Mouse (Mus musculus): ENCODE data around the gene Dazap2. TPM values are rescaled to one million over a fixed set of nuclear protein-coding genes. Genes with fewer than 3 reads are reported as not detected.
A peak's percentile ranks its signal among the peaks of the same experiment; 100 is the strongest.

Dazap2 gene
- polyA plus RNA-seq, 1 experiment = 154 TPM

GRCm38 (mm10) chr15:100667871-100668545 lies 52.9 kb downstream of the Dazap2 start:
- H3K27me3 ChIP-seq (ENCODE audit: control insufficient read depth, insufficient read depth, insufficient read length) = peaks cover 29% of the 10 kb centered on the region
- no peaks in the 10 kb centered on the region for H3K79me2 ChIP-seq (ENCODE audit: control insufficient read depth, insufficient read depth)
- no peaks in the 10 kb centered on the region for H3K36me3 ChIP-seq (ENCODE audit: control insufficient read depth, insufficient read depth)
- no peak overlapping the region for H3K4me2 ChIP-seq (ENCODE audit: low read depth)
- no peak overlapping the region for H3K4me3 ChIP-seq
- H3ac ChIP-seq (ENCODE audit: control insufficient read depth, insufficient read length) = no peak overlapping the region
- TF ChIP-seq MYOD1 (IDR thresholded peaks at IDR 0.05; ENCODE audit: control insufficient read depth in 1 of 3, insufficient read length in 2 of 3, low read depth in 2 of 3) (no peak), SRF (IDR thresholded peaks at IDR 0.05; ENCODE audit: control insufficient read depth, insufficient read length, low read depth) (no peak), POLR2AphosphoS2 (IDR thresholded peaks at IDR 0.05; ENCODE audit: insufficient read length, low read depth) (no peak), MYOG (IDR thresholded peaks at IDR 0.05; ENCODE audit: control insufficient read depth in 1 of 3, insufficient read depth in 1 of 3, insufficient read length in 2 of 3, low read depth in 2 of 3) (no peak), CEBPB (IDR thresholded peaks at IDR 0.05; ENCODE audit: insufficient read depth, poor library complexity, severe bottlenecking) (no peak), E2F4 (IDR thresholded peaks at IDR 0.05; ENCODE audit: insufficient read depth) (no peak), POLR2A (IDR thresholded peaks at IDR 0.05; ENCODE audit: insufficient read length, low read depth) (no peak), USF1 (IDR thresholded peaks at IDR 0.05; ENCODE audit: low read depth) (no peak), REST (IDR thresholded peaks at IDR 0.05; ENCODE audit: insufficient read depth, insufficient read length) (no peak), TCF3 (IDR thresholded peaks at IDR 0.05; ENCODE audit: insufficient read length, low read depth) (no peak), MAX (IDR thresholded peaks at IDR 0.05; ENCODE audit: low read depth) (no peak)

- TF ChIP-seq CEBPB (IDR thresholded peaks at IDR 0.05; ENCODE audit: insufficient read depth, poor library complexity, severe bottlenecking) = no peak
- peak in 1 of 3 experiments; percentile 0 for TF ChIP-seq MYOG (IDR thresholded peaks at IDR 0.05; ENCODE audit: control insufficient read depth in 1 of 3, insufficient read depth in 1 of 3, insufficient read length in 2 of 3, low read depth in 2 of 3)
- H3K4me3 ChIP-seq = no peak within 1 kb of the TSS
- no peak within 1 kb of the TSS for H3K4me2 ChIP-seq (ENCODE audit: low read depth)
- no peaks in the 10 kb centered on the region for H3K36me3 ChIP-seq (ENCODE audit: control insufficient read depth, insufficient read depth)
- peaks cover 21% of the 10 kb centered on the region for H3K27me3 ChIP-seq (ENCODE audit: control insufficient read depth, insufficient read depth, insufficient read length)
- H3K79me2 ChIP-seq (ENCODE audit: control insufficient read depth, insufficient read depth) = no peaks in the 10 kb centered on the region
- H3ac ChIP-seq (ENCODE audit: control insufficient read depth, insufficient read length) = no peak within 1 kb of the TSS
Measured at GRCm38 (mm10) chr15:100669337-100669736, 54.2 kb downstream of the Dazap2 start, which contains the start of gene Bin2. Gene Bin2, minus strand, starts transcription at chr15:100669553.

- Histone ChIP-seq H3K79me2 (ENCODE audit: control insufficient read depth, insufficient read depth) (no peaks in the 10 kb centered on the region), H3ac (ENCODE audit: control insufficient read depth, insufficient read length) (no peak overlapping the region), H3K36me3 (ENCODE audit: control insufficient read depth, insufficient read depth) (no peaks in the 10 kb centered on the region), H3K27me3 (ENCODE audit: control insufficient read depth, insufficient read depth, insufficient read length) (peaks cover 15% of the 10 kb centered on the region), H3K4me2 (ENCODE audit: low read depth) (no peak overlapping the region), H3K4me3 (no peak overlapping the region)
- TF ChIP-seq CEBPB (IDR thresholded peaks at IDR 0.05; ENCODE audit: insufficient read depth, poor library complexity, severe bottlenecking) (no peak), POLR2A (IDR thresholded peaks at IDR 0.05; ENCODE audit: insufficient read length, low read depth) (no peak), MYOD1 (IDR thresholded peaks at IDR 0.05; ENCODE audit: control insufficient read depth in 1 of 3, insufficient read length in 2 of 3, low read depth in 2 of 3) (no peak), MYOG (IDR thresholded peaks at IDR 0.05; ENCODE audit: control insufficient read depth in 1 of 3, insufficient read depth in 1 of 3, insufficient read length in 2 of 3, low read depth in 2 of 3) (no peak), SRF (IDR thresholded peaks at IDR 0.05; ENCODE audit: control insufficient read depth, insufficient read length, low read depth) (no peak), REST (IDR thresholded peaks at IDR 0.05; ENCODE audit: insufficient read depth, insufficient read length) (no peak), TCF3 (IDR thresholded peaks at IDR 0.05; ENCODE audit: insufficient read length, low read depth) (no peak), TCF12 (IDR thresholded peaks at IDR 0.05; ENCODE audit: insufficient read depth, poor library complexity, severe bottlenecking) (no peak), POLR2AphosphoS2 (IDR thresholded peaks at IDR 0.05; ENCODE audit: insufficient read length, low read depth) (no peak), USF1 (IDR thresholded peaks at IDR 0.05; ENCODE audit: low read depth) (no peak), MAX (IDR thresholded peaks at IDR 0.05; ENCODE audit: low read depth) (no peak), E2F4 (IDR thresholded peaks at IDR 0.05; ENCODE audit: insufficient read depth) (no peak)
Measured at GRCm38 (mm10) chr15:100670004-100670403, 54.9 kb downstream of the Dazap2 start.

Other genes with a start within 250 kb of the Dazap2 start
- gene Gm5475, start 193.2 kb upstream of the Dazap2 start, polyA plus RNA-seq (2012; fragmentation: generic; extraction: Trizol) = 0.05 TPM
- 48.2 TPM for gene Slc11a2, start 190.3 kb upstream of the Dazap2 start, polyA plus RNA-seq (2012; fragmentation: generic; extraction: Trizol)
- gene Letmd1, start 146.3 kb upstream of the Dazap2 start, polyA plus RNA-seq (2012; fragmentation: generic; extraction: Trizol) = 24.8 TPM
- 9.2 TPM for gene Csrnp2, start 119.9 kb upstream of the Dazap2 start, polyA plus RNA-seq (2012; fragmentation: generic; extraction: Trizol)
- 15.0 TPM for gene Tfcp2, start 63.3 kb upstream of the Dazap2 start, polyA plus RNA-seq (2012; fragmentation: generic; extraction: Trizol)
- gene Pou6f1, start 15.4 kb upstream of the Dazap2 start, polyA plus RNA-seq (2012; fragmentation: generic; extraction: Trizol) = 7.7 TPM
- gene Smagp, start 21.6 kb downstream of the Dazap2 start, polyA plus RNA-seq (2012; fragmentation: generic; extraction: Trizol) = 2.0 TPM
- gene Bin2, start 54.2 kb downstream of the Dazap2 start, polyA plus RNA-seq (2012; fragmentation: generic; extraction: Trizol) = not detected
- 23.5 TPM for gene Cela1, start 72.6 kb downstream of the Dazap2 start, polyA plus RNA-seq (2012; fragmentation: generic; extraction: Trizol)
- gene Galnt6, start 114.0 kb downstream of the Dazap2 start, polyA plus RNA-seq (2012; fragmentation: generic; extraction: Trizol) = 26.0 TPM
- gene Slc4a8, start 146.4 kb downstream of the Dazap2 start, polyA plus RNA-seq (2012; fragmentation: generic; extraction: Trizol) = 13.3 TPM

All from myocyte (in vitro differentiated cells).